In genomic region chr1:93751290-93751689, GRCm38 (mm10) we compare ENCODE assay signal across 8 mouse cellular contexts. TPM values are rescaled to one million over a fixed set of nuclear protein-coding genes. Genes with fewer than 3 reads are reported as not detected.
DNase-seq lines count a peak whose midpoint lies in the region; ATAC-seq lines count a peak whose summit lies in the region.

Gene Atg4b, plus strand, starts transcription at chr1:93751500.

- H3K27ac ChIP-seq in kidney, embryonic 16.5 days (ENCODE audit: low read length), result no peak within 1 kb of the TSS
- H3K27ac ChIP-seq in hindbrain, embryonic 15.5 days (replicated peaks), result no peak within 1 kb of the TSS
- no peak within 1 kb of the TSS for H3K27ac ChIP-seq in liver, embryonic 16.5 days (ENCODE audit: low read length)

- no peaks in the 10 kb centered on the region for H3K27me3 ChIP-seq in kidney, embryonic 16.5 days (ENCODE audit: insufficient read depth, low read length)
- no peaks in the 10 kb centered on the region for H3K27me3 ChIP-seq in hindbrain, embryonic 15.5 days
- no peaks in the 10 kb centered on the region for H3K27me3 ChIP-seq in liver, embryonic 16.5 days (ENCODE audit: control insufficient read depth, insufficient read depth, low read depth, low read length)

- no peak within 1 kb of the TSS for H3K4me3 ChIP-seq in kidney, embryonic 16.5 days (ENCODE audit: low read length)
- no peak within 1 kb of the TSS for H3K4me3 ChIP-seq in hindbrain, embryonic 15.5 days
- no peak within 1 kb of the TSS for H3K4me3 ChIP-seq in liver, embryonic 16.5 days (ENCODE audit: low read depth, low read length)

- H3K9me3 ChIP-seq in kidney, embryonic 16.5 days (ENCODE audit: low read length), result no peaks in the 10 kb centered on the region
- no peaks in the 10 kb centered on the region for H3K9me3 ChIP-seq in hindbrain, embryonic 15.5 days
- no peaks in the 10 kb centered on the region for H3K9me3 ChIP-seq in liver, embryonic 16.5 days (replicated peaks; ENCODE audit: control insufficient read depth, low read length)

- H3K4me2 ChIP-seq in kidney, embryonic 16.5 days (replicated peaks; ENCODE audit: low read depth, low read length), result no peak within 1 kb of the TSS
- H3K4me2 ChIP-seq in hindbrain, embryonic 15.5 days, result no peak within 1 kb of the TSS
- H3K4me2 ChIP-seq in liver, embryonic 16.5 days (ENCODE audit: low read depth, low read length), result no peak within 1 kb of the TSS

- DNase-seq in kidney, adult 11 months, result no peak
- DNase-seq in adrenal gland, adult 2 months, result no peak
- no peak for DNase-seq in gastrocnemius, adult 18-20 months (ENCODE audit: low spot score)
- no peak for DNase-seq in retina, embryonic 14.5 days (ENCODE audit: low spot score)
- no peak for DNase-seq in Muller cell, postnatal 12 days (ENCODE audit: inconsistent ontology term)

- peaks cover 16% of the 10 kb centered on the region for H3K4me1 ChIP-seq in kidney, embryonic 16.5 days (ENCODE audit: insufficient read depth, low read length)
- peaks cover 21% of the 10 kb centered on the region for H3K4me1 ChIP-seq in hindbrain, embryonic 15.5 days (replicated peaks)
- peaks cover 16% of the 10 kb centered on the region for H3K4me1 ChIP-seq in liver, embryonic 16.5 days (ENCODE audit: control insufficient read depth, low read depth, low read length)

- WGBS in kidney, embryonic 16.5 days, result 85% methylated on average over 6 of the region's 6 CpGs
- WGBS in hindbrain, embryonic 15.5 days, result 84% methylated on average over 6 of the region's 6 CpGs
- WGBS in liver, embryonic 16.5 days (ENCODE audit: insufficient replicate concordance), result 75% methylated on average over 6 of the region's 6 CpGs

- H3K9ac ChIP-seq in kidney, embryonic 16.5 days (replicated peaks; ENCODE audit: low read length), result no peak within 1 kb of the TSS
- H3K9ac ChIP-seq in hindbrain, embryonic 15.5 days, result no peak within 1 kb of the TSS
- H3K9ac ChIP-seq in liver, embryonic 16.5 days (ENCODE audit: low read depth, low read length), result no peak within 1 kb of the TSS

- peaks cover 20% of the 10 kb centered on the region for H3K36me3 ChIP-seq in kidney, embryonic 16.5 days (ENCODE audit: insufficient read depth, low read length)
- peaks cover 15% of the 10 kb centered on the region for H3K36me3 ChIP-seq in hindbrain, embryonic 15.5 days
- 0 out of 2 replicates have a peak, but pooled peaks cover 2% of the 10 kb centered on the region for H3K36me3 ChIP-seq in liver, embryonic 16.5 days (ENCODE audit: control insufficient read depth, insufficient read depth)

- no peak for ATAC-seq in kidney, embryonic 16.5 days (ENCODE audit: low FRiP score, low TSS enrichment)
- no peak for ATAC-seq in hindbrain, embryonic 15.5 days (ENCODE audit: low FRiP score, low read depth)
- no peak for ATAC-seq in liver, embryonic 16.5 days (ENCODE audit: low read depth)

RNA-seq across cellular contexts. Expression of gene Atg4b, which starts in this region (rescaled TPM):
- 85.3 and 95.0 TPM in 2 replicates for polyA plus RNA-seq in kidney, embryonic 16.5 days (2015; fragmentation: Nextera tagmentation; extraction: Ambion mirVana)
- 10 to 100 TPM; 73.5 to 87.9 TPM for total RNA-seq in adrenal gland, adult 2 months (2021)
- polyA plus RNA-seq in adrenal gland, adult 2 months (2012; rRNA removed), result 43.7 and 50.8 TPM in 2 replicates
- total RNA-seq in gastrocnemius, adult 18-20 months (2021), result 10 to 100 TPM; 26.4 to 26.5 TPM
- polyA plus RNA-seq in hindbrain, embryonic 15.5 days (2015; fragmentation: Nextera tagmentation; extraction: Ambion mirVana), result 84.5 and 100 TPM in 2 replicates
- 60.2 and 63.0 TPM in 2 replicates for polyA plus RNA-seq in liver, embryonic 16.5 days (2015; fragmentation: Nextera tagmentation; extraction: Ambion mirVana)
